Mouse (Mus musculus): ENCODE results near the gene Rnft2. TPM values are rescaled to one million over a fixed set of nuclear protein-coding genes. Genes with fewer than 3 reads are reported as not detected.

Rnft2 gene
- total RNA-seq, 2 experiments from 2014 or later: not detected

GRCm38 (mm10) chr5:118144327-118144726, 100.6 kb downstream of the Rnft2 start:
- ATAC-seq (replicated peaks; ENCODE audit: poor library complexity, severe bottlenecking): no peak

- ATAC-seq (replicated peaks; ENCODE audit: poor library complexity, severe bottlenecking): no peak
Observed at GRCm38 (mm10) chr5:118143211-118144026, 101.5 kb downstream of the Rnft2 start.

GRCm38 (mm10) chr5:118142471-118142870, 102.4 kb downstream of the Rnft2 start:
- no peak for ATAC-seq (replicated peaks; ENCODE audit: poor library complexity, severe bottlenecking)

Other genes with a start within 250 kb of the Rnft2 start
- gene Tesc, start 217.4 kb downstream of the Rnft2 start, total RNA-seq (2014; fragmentation: Nextera tagmentation): 8.5 TPM in 1 of 2 replicates, not detected in the other
- 0.56 and 0.82 TPM in 2 replicates for gene Tesc, start 217.4 kb downstream of the Rnft2 start, total RNA-seq (2017)
- 18.8 and 25.5 TPM in 2 replicates for gene Fbxw8, start 89.7 kb downstream of the Rnft2 start, total RNA-seq (2014; fragmentation: Nextera tagmentation)
- 22.4 and 25.6 TPM in 2 replicates for gene Fbxw8, start 89.7 kb downstream of the Rnft2 start, total RNA-seq (2017)
- gene Hrk, start 80.5 kb downstream of the Rnft2 start, total RNA-seq (2014; fragmentation: Nextera tagmentation): not detected in 2 replicates
- not detected in 2 replicates for gene Hrk, start 80.5 kb downstream of the Rnft2 start, total RNA-seq (2017)
- gene 2410131K14Rik, start 111 bp upstream of the Rnft2 start, total RNA-seq (2014; fragmentation: Nextera tagmentation): 1.0 and 2.3 TPM in 2 replicates
- gene 2410131K14Rik, start 111 bp upstream of the Rnft2 start, total RNA-seq (2017): 1.5 and 1.6 TPM in 2 replicates